Mouse (Mus musculus) heart, adult 8-10 months (tissue): ENCODE results near the gene Vac14. TPM values are rescaled to one million over a fixed set of nuclear protein-coding genes. Genes with fewer than 3 reads are reported as not detected.

Experiments
- DNase-seq: peaks from one replicate; pipeline ENCODE4 v3.0.0; 2022; ENCODE audit warnings: low spot score
- total RNA-seq, 4 experiments: library from RNA; stranded (reverse); gene quantifications; 2 replicates each; pipeline ENCODE4 v1.2.4; 2022

The Vac14 gene
- total RNA-seq, 4 experiments from 2014 or later: 14.0 to 18.3 (median 16.3) TPM

GRCm38 (mm10) chr8:110687726-110688125 is 69.3 kb downstream of the Vac14 start:
- DNase-seq: peak; percentile 89

GRCm38 (mm10) chr8:110689961-110690360 is 71.6 kb downstream of the Vac14 start:
- DNase-seq: no peak

- no peak for DNase-seq
These were observed 75.8 kb downstream of the Vac14 start for GRCm38 (mm10) chr8:110694226-110694625.

GRCm38 (mm10) chr8:110694826-110695225 is 76.4 kb downstream of the Vac14 start:
- DNase-seq: no peak

GRCm38 (mm10) chr8:110695431-110695830 is 77.0 kb downstream of the Vac14 start:
- DNase-seq: no peak

- no peak for DNase-seq
These were observed 77.7 kb downstream of the Vac14 start for GRCm38 (mm10) chr8:110696051-110696450.

- no peak for DNase-seq
These were observed 79.2 kb downstream of the Vac14 start for GRCm38 (mm10) chr8:110697571-110697970.

GRCm38 (mm10) chr8:110698098-110698497 is 79.7 kb downstream of the Vac14 start:
- DNase-seq: no peak

GRCm38 (mm10) chr8:110699501-110699900 is 81.1 kb downstream of the Vac14 start:
- no peak for DNase-seq

GRCm38 (mm10) chr8:110700561-110700960 is 82.2 kb downstream of the Vac14 start:
- no peak for DNase-seq

- DNase-seq: no peak
These were observed 84.5 kb downstream of the Vac14 start for GRCm38 (mm10) chr8:110702636-110703459.

GRCm38 (mm10) chr8:110703460-110704061 is 85.2 kb downstream of the Vac14 start:
- DNase-seq: no peak

GRCm38 (mm10) chr8:110704103-110704502 is 85.7 kb downstream of the Vac14 start:
- DNase-seq: no peak

- no peak for DNase-seq
These were observed 87.3 kb downstream of the Vac14 start for GRCm38 (mm10) chr8:110705391-110706287.

GRCm38 (mm10) chr8:110706288-110706870 is 88.0 kb downstream of the Vac14 start:
- DNase-seq: no peak

GRCm38 (mm10) chr8:110708429-110708828 is 90.0 kb downstream of the Vac14 start:
- no peak for DNase-seq

- DNase-seq: no peak
These were observed 92.2 kb downstream of the Vac14 start for GRCm38 (mm10) chr8:110710593-110710992.

GRCm38 (mm10) chr8:110711271-110711934 is 93.0 kb downstream of the Vac14 start:
- DNase-seq: peak; percentile 73

- DNase-seq: no peak
These were observed 94.7 kb downstream of the Vac14 start for GRCm38 (mm10) chr8:110713073-110713472.

GRCm38 (mm10) chr8:110714827-110715519 is 96.6 kb downstream of the Vac14 start:
- DNase-seq: no peak
